Mouse (Mus musculus) liver, embryonic 15.5 days (tissue): ENCODE data around the gene Brd3. TPM values are rescaled to one million over a fixed set of nuclear protein-coding genes. Genes with fewer than 3 reads are reported as not detected.

Experiments
- ATAC-seq: fragments of 200-750 bp; cut with Nextera tagmentation; 2 replicates; pipeline ENCODE4 v1.8.0; 2017; ENCODE audit warnings: moderate number of reproducible peaks, mild to moderate bottlenecking, moderate library complexity; ENCODE audit not compliant: insufficient read depth
- H3K27ac ChIP-seq: fragments of 300-500 bp; sonication (generic); replicated peaks from 2 replicates; pipeline ENCODE4 v1.5.1; 2015; ENCODE audit warnings: mild to moderate bottlenecking, inconsistent platforms
- H3K27me3 ChIP-seq: fragments of 300-500 bp; sonication (generic); 2 replicates; pipeline ENCODE4 v1.6.1; 2015; ENCODE audit warnings: mild to moderate bottlenecking, inconsistent platforms
- H3K36me3 ChIP-seq: fragments of 300-500 bp; sonication (generic); replicated peaks from 2 replicates; pipeline ENCODE4 v1.6.1; 2015; ENCODE audit warnings: moderate library complexity, mild to moderate bottlenecking, inconsistent platforms
- H3K4me1 ChIP-seq: fragments of 300-500 bp; sonication (generic); replicated peaks from 2 replicates; pipeline ENCODE4 v1.6.1; 2015; ENCODE audit warnings: inconsistent platforms
- H3K4me2 ChIP-seq: fragments of 300-500 bp; sonication (generic); 2 replicates; pipeline ENCODE4 v1.6.1; 2015; ENCODE audit warnings: moderate library complexity, mild to moderate bottlenecking, inconsistent platforms
- H3K4me3 ChIP-seq: fragments of 300-500 bp; sonication (generic); replicated peaks from 2 replicates; pipeline ENCODE4 v1.5.1; 2015; ENCODE audit warnings: mild to moderate bottlenecking, inconsistent platforms
- H3K9ac ChIP-seq: fragments of 300-500 bp; sonication (generic); 2 replicates; pipeline ENCODE4 v1.6.1; 2015; ENCODE audit warnings: moderate library complexity, mild to moderate bottlenecking, inconsistent platforms
- H3K9me3 ChIP-seq: fragments of 300-500 bp; sonication (generic); replicated peaks from 2 replicates; pipeline ENCODE4 v1.6.1; 2016; ENCODE audit warnings: inconsistent platforms
- WGBS: fragments of 180-500 bp; shearing (Covaris S2); methylation state at CpG from one replicate; pipeline ENCODE4 v1.1.7; 2015; ENCODE audit warnings: mixed read lengths; ENCODE audit not compliant: insufficient replicate concordance; 5-methylcytosine and 5-hydroxymethylcytosine counted together
- polyA plus RNA-seq: library from polyadenylated mRNA; unstranded; fragments of >200 nt; fragmentation: Nextera tagmentation; extraction: Ambion mirVana; gene quantifications from 2 replicates; pipeline ENCODE4 v1.2.1, GENCODE M21; 2015

Gene Brd3
- polyA plus RNA-seq, 1 experiment from 2014 or later = 22.9 TPM

DNA sequence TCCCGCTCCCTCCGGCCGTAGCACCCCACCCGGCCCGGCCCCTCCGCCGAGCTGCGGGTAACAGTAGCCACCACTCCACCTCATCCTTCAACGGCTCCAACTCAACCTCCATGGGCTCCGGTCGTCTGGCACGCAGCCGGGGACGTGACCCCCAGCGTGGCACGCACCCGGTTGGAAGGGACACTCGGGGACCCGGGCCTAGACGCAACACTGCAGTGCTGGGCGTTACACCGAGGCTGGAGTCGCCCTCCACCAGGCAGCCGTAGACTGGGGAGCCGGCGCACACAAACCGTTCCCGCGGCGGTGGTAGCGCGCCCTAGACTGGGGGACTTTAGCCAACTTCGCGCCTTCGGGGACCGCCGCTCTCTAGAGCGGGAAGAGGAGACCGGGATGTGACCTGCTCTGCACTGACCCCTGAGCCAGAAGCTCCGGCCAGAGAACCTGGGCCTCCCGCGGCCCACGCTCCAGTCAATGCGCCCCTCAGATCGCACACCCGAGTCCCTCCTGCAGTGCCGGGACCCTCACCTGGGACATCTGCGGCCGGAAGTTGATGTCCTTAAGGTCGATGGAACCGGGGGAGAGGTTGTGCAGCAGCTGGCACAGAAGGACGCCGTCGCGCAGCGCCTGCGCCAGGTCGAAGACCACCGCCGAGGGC is 81.6 kb downstream of the Brd3 start:
- ATAC-seq = no peak
- H3K36me3 ChIP-seq = no peaks in the 10 kb centered on the region
- H3K27me3 ChIP-seq = peaks cover 52% of the 10 kb centered on the region
- H3K27ac ChIP-seq = peak overlapping the region; percentile 78; the same call in 1 of the 2 replicates
- peak overlapping the region; percentile 74 for H3K4me3 ChIP-seq
- peaks cover 47% of the 10 kb centered on the region for H3K4me1 ChIP-seq
- peak overlapping the region; percentile 99 for H3K4me2 ChIP-seq
- under 1% methylated on average over 60 of the region's 60 CpGs for WGBS
- H3K9me3 ChIP-seq = no peaks in the 10 kb centered on the region
- peak overlapping the region; percentile 61 for H3K9ac ChIP-seq

- no peak for ATAC-seq
- H3K9ac ChIP-seq = no peak overlapping the region
- H3K27ac ChIP-seq = no peak overlapping the region
Observed at GRCm38 (mm10) chr2:27425161-27425611, 82.3 kb downstream of the Brd3 start.

DNA sequence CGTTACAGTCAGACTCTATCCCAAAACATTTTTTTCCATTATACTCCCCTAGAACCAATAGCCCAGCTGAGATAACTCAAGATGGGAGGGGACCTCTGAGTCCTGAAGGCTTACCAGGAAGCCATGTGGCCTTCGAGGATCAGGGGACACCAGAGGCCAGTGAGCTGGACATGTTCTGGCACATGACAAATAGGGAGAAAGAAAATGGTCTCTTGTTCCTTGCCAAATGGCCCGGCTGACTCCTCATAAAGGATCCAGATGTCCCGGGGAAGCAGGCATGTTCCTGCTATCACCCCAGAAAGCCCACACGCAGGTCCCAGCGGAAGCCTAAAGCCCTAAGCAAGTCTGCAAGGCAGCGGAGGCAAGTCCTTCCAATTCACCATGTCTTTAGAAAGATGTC is 83.9 kb downstream of the Brd3 start:
- H3K9me3 ChIP-seq = no peaks in the 10 kb centered on the region
- 72% methylated on average over 7 of the region's 7 CpGs for WGBS
- no peak for ATAC-seq
- peaks cover 52% of the 10 kb centered on the region for H3K27me3 ChIP-seq
- no peak overlapping the region for H3K9ac ChIP-seq
- H3K4me3 ChIP-seq = no peak overlapping the region
- H3K4me2 ChIP-seq = no peak overlapping the region
- peaks cover 67% of the 10 kb centered on the region for H3K4me1 ChIP-seq
- H3K36me3 ChIP-seq = no peaks in the 10 kb centered on the region
- no peak overlapping the region for H3K27ac ChIP-seq

More at GRCm38 (mm10) chr2:27425161-27425611, 82.3 kb downstream of the Brd3 start:
- peaks cover 51% of the 10 kb centered on the region for H3K4me1 ChIP-seq
- no peaks in the 10 kb centered on the region for H3K9me3 ChIP-seq
- H3K4me3 ChIP-seq = peak overlapping the region; percentile 74
- no peaks in the 10 kb centered on the region for H3K36me3 ChIP-seq
- peaks cover 52% of the 10 kb centered on the region for H3K27me3 ChIP-seq
- peak overlapping the region; percentile 99 for H3K4me2 ChIP-seq
- 15% methylated on average over 20 of the region's 20 CpGs for WGBS

DNA sequence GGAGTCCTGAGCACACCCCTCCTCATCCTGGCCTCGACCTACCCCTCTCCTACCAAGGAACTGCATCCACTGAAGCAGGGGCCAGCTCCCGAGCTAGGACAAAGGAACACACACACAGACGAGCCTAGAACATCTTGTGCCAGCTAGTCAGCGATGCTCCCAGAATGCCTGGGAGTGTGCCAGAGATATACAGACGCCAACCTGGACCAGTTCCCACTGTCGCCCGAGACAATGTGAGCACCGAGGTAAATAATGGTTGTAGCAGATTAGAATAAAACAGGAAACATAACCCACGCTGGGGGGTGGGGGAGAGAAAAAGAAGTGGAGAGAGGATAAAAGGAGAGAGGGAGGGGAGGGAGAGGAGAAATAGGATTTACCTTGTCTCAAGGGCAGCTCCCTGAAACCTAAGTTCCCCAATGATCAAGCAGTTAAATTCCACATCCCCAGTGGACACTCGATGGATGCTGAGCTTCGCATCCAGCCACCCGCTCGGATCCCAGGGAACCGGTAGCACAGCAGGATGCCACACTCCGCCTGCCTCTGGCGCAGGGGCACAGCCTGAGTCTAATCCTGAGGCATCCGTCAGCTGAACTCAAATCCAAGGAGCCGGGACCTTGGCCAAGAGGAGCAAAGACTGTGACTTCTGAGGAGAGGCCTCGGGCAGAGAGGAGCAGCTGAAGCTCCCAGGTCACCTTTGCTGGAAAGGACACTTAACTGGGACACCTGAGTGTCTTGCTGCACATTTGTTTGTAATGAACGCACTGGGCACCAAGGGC is 86.0 kb downstream of the Brd3 start:
- Histone ChIP-seq H3K27ac (no peak overlapping the region), H3K4me2 (no peak overlapping the region), H3K9ac (no peak overlapping the region), H3K9me3 (no peaks in the 10 kb centered on the region), H3K4me3 (no peak overlapping the region), H3K36me3 (no peaks in the 10 kb centered on the region), H3K4me1 (peaks cover 72% of the 10 kb centered on the region), H3K27me3 (peaks cover 36% of the 10 kb centered on the region)
- 56% methylated on average over 20 of the region's 20 CpGs for WGBS
- no peak for ATAC-seq

GRCm38 (mm10) chr2:27418577-27419070 is 88.8 kb downstream of the Brd3 start:
- Histone ChIP-seq H3K9me3 (no peaks in the 10 kb centered on the region), H3K36me3 (no peaks in the 10 kb centered on the region), H3K4me1 (peaks cover 76% of the 10 kb centered on the region), H3K9ac (no peak overlapping the region), H3K27ac (peak overlapping the region; percentile 49; the same call in 1 of the 2 replicates), H3K4me3 (no peak overlapping the region), H3K27me3 (peaks cover 8% of the 10 kb centered on the region), H3K4me2 (no peak overlapping the region)
- WGBS = 19% methylated on average over 6 of the region's 6 CpGs
- 0 out of 2 replicates have a peak, but pooled peaks have one; percentile 27 for ATAC-seq

GRCm38 (mm10) chr2:27417648-27418153 is 89.8 kb downstream of the Brd3 start:
- no peaks in the 10 kb centered on the region for H3K27me3 ChIP-seq

DNA sequence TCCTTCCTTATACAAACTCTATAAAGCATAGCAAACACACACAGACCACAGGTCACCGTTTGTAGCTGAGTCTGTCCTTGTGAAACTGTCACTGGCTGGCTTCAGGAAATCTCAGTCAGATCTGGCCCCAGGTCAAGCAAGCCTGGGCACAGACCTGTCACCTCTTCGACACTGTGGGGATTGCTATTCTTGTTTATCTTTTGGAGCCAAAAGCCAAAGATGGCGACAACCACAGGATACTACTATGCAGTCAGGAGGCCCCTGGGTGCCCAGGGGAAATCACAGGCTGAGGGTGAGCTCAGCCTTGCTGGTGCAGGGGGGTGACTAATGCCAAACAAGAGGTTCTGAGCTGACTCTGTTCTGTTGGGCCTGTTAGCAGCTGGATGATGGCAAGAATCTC is 91.0 kb downstream of the Brd3 start:
- H3K27ac ChIP-seq = peak overlapping the region; percentile 7; the same call in 1 of the 2 replicates
- H3K9ac ChIP-seq = no peak overlapping the region
- WGBS = 3% methylated on average over 3 of the region's 3 CpGs
- H3K9me3 ChIP-seq = no peaks in the 10 kb centered on the region
- no peaks in the 10 kb centered on the region for H3K27me3 ChIP-seq
- no peak for ATAC-seq
- no peak overlapping the region for H3K4me3 ChIP-seq
- peaks cover 87% of the 10 kb centered on the region for H3K4me1 ChIP-seq
- H3K36me3 ChIP-seq = no peaks in the 10 kb centered on the region
- no peak overlapping the region; the same call in 1 of the 2 replicates for H3K4me2 ChIP-seq

More at GRCm38 (mm10) chr2:27417648-27418153, 89.8 kb downstream of the Brd3 start:
- Histone ChIP-seq H3K4me2 (peak overlapping the region; percentile 25; the same call in 1 of the 2 replicates), H3K4me3 (no peak overlapping the region), H3K27ac (no peak overlapping the region), H3K4me1 (peaks cover 75% of the 10 kb centered on the region), H3K36me3 (no peaks in the 10 kb centered on the region), H3K9ac (0 out of 2 replicates have a peak overlapping the region, but pooled peaks have one; percentile 9), H3K9me3 (no peaks in the 10 kb centered on the region)
- WGBS = 32% methylated on average over 5 of the region's 5 CpGs
- no peak for ATAC-seq

- Histone ChIP-seq H3K9ac (no peak overlapping the region), H3K27ac (no peak overlapping the region), H3K4me2 (no peak overlapping the region)
Observed at GRCm38 (mm10) chr2:27415060-27415783, 92.2 kb downstream of the Brd3 start.

DNA sequence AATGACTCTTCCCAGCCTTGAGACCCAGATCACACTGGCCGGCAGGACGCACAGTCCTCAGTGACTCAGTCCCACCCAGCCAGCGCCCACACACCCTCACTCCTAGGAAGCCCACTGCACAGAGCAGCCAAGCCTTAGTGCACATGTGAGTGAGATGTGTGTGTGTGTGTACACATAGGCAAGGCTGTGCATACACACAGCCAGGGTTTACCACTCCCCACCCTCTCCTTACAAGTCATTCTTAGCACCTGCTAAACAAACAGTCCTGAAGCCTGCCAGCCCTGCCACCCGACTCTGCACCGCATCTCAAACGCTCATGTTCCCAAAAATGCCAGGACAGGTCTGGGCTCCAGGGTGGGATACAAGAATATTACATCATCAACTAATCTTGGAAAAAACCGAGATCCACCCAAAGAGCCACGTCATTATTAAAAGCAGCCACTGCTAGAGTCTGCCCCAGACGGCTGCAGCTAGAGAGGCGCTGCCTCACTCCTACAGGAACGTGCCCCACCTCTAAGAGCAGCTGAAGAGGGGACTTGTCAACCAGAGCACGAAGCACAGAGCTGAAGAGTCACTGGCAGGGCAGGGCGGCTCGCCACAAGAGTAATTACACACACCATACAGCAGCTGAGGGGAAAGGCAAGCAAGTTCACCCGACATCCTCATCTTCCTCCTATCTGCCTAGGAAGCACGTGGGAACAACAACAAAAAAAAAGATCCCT is 93.4 kb downstream of the Brd3 start:
- WGBS = 44% methylated on average over 16 of the region's 16 CpGs
- Histone ChIP-seq H3K4me3 (no peak overlapping the region), H3K9ac (no peak overlapping the region), H3K27ac (no peak overlapping the region), H3K4me1 (peaks cover 90% of the 10 kb centered on the region), H3K27me3 (no peaks in the 10 kb centered on the region), H3K9me3 (no peaks in the 10 kb centered on the region), H3K36me3 (no peaks in the 10 kb centered on the region), H3K4me2 (no peak overlapping the region)
- no peak for ATAC-seq

More at GRCm38 (mm10) chr2:27415060-27415783, 92.2 kb downstream of the Brd3 start:
- Histone ChIP-seq H3K4me3 (no peak overlapping the region), H3K36me3 (no peaks in the 10 kb centered on the region), H3K27me3 (no peaks in the 10 kb centered on the region), H3K9me3 (no peaks in the 10 kb centered on the region), H3K4me1 (peaks cover 93% of the 10 kb centered on the region)
- 42% methylated on average over 11 of the region's 11 CpGs for WGBS
- no peak for ATAC-seq

DNA sequence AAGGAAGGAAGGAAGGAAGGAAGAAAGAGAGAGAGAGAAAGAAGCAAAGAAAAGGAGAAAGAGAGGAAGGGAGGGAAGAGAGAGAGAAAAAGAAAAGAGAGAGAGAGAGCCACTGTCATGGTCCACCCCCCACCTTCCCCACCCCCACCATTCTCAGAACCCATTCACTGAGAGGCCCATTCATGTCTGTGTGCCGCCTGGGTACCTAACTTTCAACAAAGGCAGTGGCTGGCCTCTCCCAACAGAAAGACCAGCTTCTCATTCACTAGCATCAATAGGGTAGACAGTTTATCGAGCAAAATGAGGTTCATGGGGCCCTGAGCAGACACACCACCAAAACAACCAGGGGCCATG is 93.9 kb downstream of the Brd3 start:
- Histone ChIP-seq H3K4me3 (no peak overlapping the region), H3K4me1 (peaks cover 90% of the 10 kb centered on the region), H3K4me2 (no peak overlapping the region), H3K36me3 (no peaks in the 10 kb centered on the region), H3K9ac (no peak overlapping the region), H3K27me3 (no peaks in the 10 kb centered on the region), H3K9me3 (no peaks in the 10 kb centered on the region), H3K27ac (no peak overlapping the region)
- 37% methylated on average over 2 of the region's 2 CpGs for WGBS
- ATAC-seq = no peak
